Comparison of ENCODE assay signal across 8 mouse cellular contexts in genomic region chr14:121191739-121192138, GRCm38 (mm10).
DNase-seq lines count a peak whose midpoint lies in the region; ATAC-seq lines count a peak whose summit lies in the region.

No protein-coding gene starts in this region.

- H3K4me1 ChIP-seq in hindbrain, embryonic 10.5 days (replicated peaks): peaks cover 11% of the 10 kb centered on the region
- no peaks in the 10 kb centered on the region for H3K4me1 ChIP-seq in hindbrain, embryonic 11.5 days (replicated peaks; ENCODE audit: control insufficient read depth, insufficient read depth, low read length)
- peaks cover 22% of the 10 kb centered on the region for H3K4me1 ChIP-seq in limb, embryonic 15.5 days

- H3K9me3 ChIP-seq in hindbrain, embryonic 10.5 days: 0 out of 2 replicates have a peak, but pooled peaks cover 10% of the 10 kb centered on the region
- H3K9me3 ChIP-seq in hindbrain, embryonic 11.5 days (ENCODE audit: control insufficient read depth, low read length): no peaks in the 10 kb centered on the region
- H3K9me3 ChIP-seq in limb, embryonic 15.5 days: no peaks in the 10 kb centered on the region

- H3K27ac ChIP-seq in hindbrain, embryonic 10.5 days: peak overlapping the region; percentile 50
- H3K27ac ChIP-seq in hindbrain, embryonic 11.5 days (ENCODE audit: low read depth, low read length): no peak overlapping the region
- peak overlapping the region; percentile 85 for H3K27ac ChIP-seq in limb, embryonic 15.5 days

- 73% methylated on average over 13 of the region's 13 CpGs for WGBS in hindbrain, embryonic 10.5 days
- WGBS in hindbrain, embryonic 11.5 days: 79% methylated on average over 13 of the region's 13 CpGs
- WGBS in limb, embryonic 15.5 days: 48% methylated on average over 13 of the region's 13 CpGs

- no peaks in the 10 kb centered on the region for H3K27me3 ChIP-seq in hindbrain, embryonic 10.5 days (ENCODE audit: insufficient read depth, poor library complexity, severe bottlenecking)
- H3K27me3 ChIP-seq in hindbrain, embryonic 11.5 days (ENCODE audit: control insufficient read depth, insufficient read depth, low read length): no peaks in the 10 kb centered on the region
- H3K27me3 ChIP-seq in limb, embryonic 15.5 days: no peaks in the 10 kb centered on the region

- DNase-seq in hindbrain, embryonic 10.5 days (ENCODE audit: low spot score): no peak
- no peak for DNase-seq in hindbrain, embryonic 11.5 days (ENCODE audit: low spot score)
- DNase-seq in brain, adult 2 months (ENCODE audit: low read depth, low spot score): peak; percentile 71
- DNase-seq in heart, adult 9 months (ENCODE audit: low spot score in 2 of 2): peak; percentile 65 to 69
- peak; percentile 73 for DNase-seq in yolk sac, embryonic 10.5 days (ENCODE audit: low spot score)
- DNase-seq in cerebellum, adult 11 months: no peak
- DNase-seq in adrenal gland, adult 18-20 months (ENCODE audit: low spot score in 2 of 2): no peak

- no peak for ATAC-seq in hindbrain, embryonic 11.5 days (ENCODE audit: low FRiP score)
- 0 out of 2 replicates have a peak, but pooled peaks have one; percentile 42 for ATAC-seq in limb, embryonic 15.5 days (ENCODE audit: insufficient number of reproducible peaks, low FRiP score, low TSS enrichment, low read depth)

- H3K4me3 ChIP-seq in hindbrain, embryonic 10.5 days: no peak overlapping the region
- H3K4me3 ChIP-seq in hindbrain, embryonic 11.5 days (ENCODE audit: low read depth, low read length): no peak overlapping the region
- H3K4me3 ChIP-seq in limb, embryonic 15.5 days: no peak overlapping the region

- H3K4me2 ChIP-seq in hindbrain, embryonic 11.5 days (replicated peaks; ENCODE audit: low read depth, low read length): no peak overlapping the region
- H3K4me2 ChIP-seq in limb, embryonic 15.5 days: peak overlapping the region; percentile 12; the same call in 1 of the 2 replicates

- H3K36me3 ChIP-seq in hindbrain, embryonic 10.5 days: peaks cover 26% of the 10 kb centered on the region
- no peaks in the 10 kb centered on the region for H3K36me3 ChIP-seq in hindbrain, embryonic 11.5 days (ENCODE audit: control insufficient read depth, insufficient read depth, low read length)
- peaks cover 7% of the 10 kb centered on the region; the same call in 1 of the 2 replicates for H3K36me3 ChIP-seq in limb, embryonic 15.5 days

- H3K9ac ChIP-seq in hindbrain, embryonic 11.5 days (ENCODE audit: low read depth, low read length): no peak overlapping the region
- no peak overlapping the region for H3K9ac ChIP-seq in limb, embryonic 15.5 days

Comparison
In these comparisons a context has a peak if more than half of its experiments do, and no peak if none do; other contexts are left out.
1. DNase-seq: peak in brain, adult 2 months (single experiment), heart, adult 9 months (2 of 2) and yolk sac, embryonic 10.5 days (single experiment); none in hindbrain, embryonic 10.5 days (single experiment), hindbrain, embryonic 11.5 days (single experiment), cerebellum, adult 11 months (single experiment) and adrenal gland, adult 18-20 months (0 of 2).